Mouse (Mus musculus) neural tube, embryonic 13.5 days (tissue): ENCODE measurements at regions not wholly inside any gene's neighbourhood (a gene's known extent, or its start where the extent isn't known, plus 50 kb on each side); places are given as distances from the start of the nearest gene placed in this dataset.
A peak's percentile ranks its signal among the peaks of the same experiment; 100 is the strongest.

Experiments
- ATAC-seq: fragments of 200-750 bp; cut with Nextera tagmentation; 2 replicates; pipeline ENCODE4 v1.8.0; 2017; ENCODE audit warnings: low read depth, mild to moderate bottlenecking, moderate TSS enrichment, moderate library complexity
- H3K27ac ChIP-seq: fragments of 300-500 bp; sonication (generic); replicated peaks from 2 replicates; pipeline ENCODE4 v1.5.1; 2015; ENCODE audit warnings: moderate library complexity, mild to moderate bottlenecking, inconsistent platforms
- H3K27me3 ChIP-seq: fragments of 300-500 bp; sonication (generic); 2 replicates; pipeline ENCODE4 v1.6.1; 2015; ENCODE audit warnings: mild to moderate bottlenecking, inconsistent platforms
- H3K36me3 ChIP-seq: fragments of 300-500 bp; sonication (generic); 2 replicates; pipeline ENCODE4 v1.6.1; 2015; ENCODE audit warnings: mild to moderate bottlenecking, inconsistent platforms
- H3K4me1 ChIP-seq: fragments of 300-500 bp; sonication (generic); replicated peaks from 2 replicates; pipeline ENCODE4 v1.6.1; 2015; ENCODE audit warnings: inconsistent platforms
- H3K4me2 ChIP-seq: fragments of 300-500 bp; sonication (generic); 2 replicates; pipeline ENCODE4 v1.6.1; 2015; ENCODE audit warnings: inconsistent platforms, mild to moderate bottlenecking, moderate library complexity
- H3K4me3 ChIP-seq: fragments of 300-500 bp; sonication (generic); 2 replicates; pipeline ENCODE4 v1.5.1; 2015; ENCODE audit warnings: mild to moderate bottlenecking, inconsistent platforms
- H3K9ac ChIP-seq: fragments of 300-500 bp; sonication (generic); 2 replicates; pipeline ENCODE4 v1.6.1; 2015; ENCODE audit warnings: moderate library complexity, mild to moderate bottlenecking, inconsistent platforms
- H3K9me3 ChIP-seq: fragments of 300-500 bp; sonication (generic); 2 replicates; pipeline ENCODE4 v1.6.1; 2016; ENCODE audit warnings: inconsistent platforms
- WGBS: fragments of 180-500 bp; shearing (Covaris S2); methylation state at CpG from one replicate; pipeline ENCODE4 v1.1.7; 2015; 5-methylcytosine and 5-hydroxymethylcytosine counted together

- Histone ChIP-seq H3K4me2 (peak overlapping the region; percentile 27), H3K9me3 (no peaks in the 10 kb centered on the region), H3K27ac (peak overlapping the region; percentile 52), H3K4me1 (peaks cover 9% of the 10 kb centered on the region), H3K4me3 (no peak overlapping the region), H3K27me3 (no peaks in the 10 kb centered on the region), H3K36me3 (no peaks in the 10 kb centered on the region), H3K9ac (no peak overlapping the region)
- ATAC-seq: peak; percentile 86
- WGBS: 9% methylated on average over 8 of the region's 8 CpGs
Observed at GRCm38 (mm10) chr11:28697644-28698480, 113.7 kb upstream of the Ccdc85a start.

DNA sequence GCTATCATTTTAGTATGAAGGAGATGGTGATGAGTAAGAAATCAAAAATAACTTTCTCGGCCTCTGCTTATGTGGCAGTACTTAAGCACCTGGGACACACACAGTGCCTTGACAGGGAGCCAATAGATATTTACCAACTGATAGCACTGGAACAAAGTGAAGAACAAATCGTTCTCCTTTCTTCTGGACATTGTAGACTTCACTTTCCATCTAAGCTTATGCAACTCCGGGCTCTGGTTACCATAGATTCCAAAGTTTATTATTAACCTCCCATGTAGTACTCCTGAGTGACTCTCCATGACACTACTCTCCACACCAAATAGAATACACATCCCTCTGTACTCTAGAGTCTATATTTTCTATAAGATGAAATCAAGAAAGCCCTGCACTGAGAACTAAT lies 110.9 kb upstream of the Ccdc85a start:
- H3K4me2 ChIP-seq: no peak overlapping the region
- 83% methylated on average over 3 of the region's 3 CpGs for WGBS
- no peak overlapping the region for H3K27ac ChIP-seq
- no peak for ATAC-seq
- H3K4me3 ChIP-seq: no peak overlapping the region
- H3K4me1 ChIP-seq: peaks cover 9% of the 10 kb centered on the region
- H3K9ac ChIP-seq: no peak overlapping the region
- H3K9me3 ChIP-seq: no peaks in the 10 kb centered on the region
- no peaks in the 10 kb centered on the region for H3K36me3 ChIP-seq
- H3K27me3 ChIP-seq: no peaks in the 10 kb centered on the region

DNA sequence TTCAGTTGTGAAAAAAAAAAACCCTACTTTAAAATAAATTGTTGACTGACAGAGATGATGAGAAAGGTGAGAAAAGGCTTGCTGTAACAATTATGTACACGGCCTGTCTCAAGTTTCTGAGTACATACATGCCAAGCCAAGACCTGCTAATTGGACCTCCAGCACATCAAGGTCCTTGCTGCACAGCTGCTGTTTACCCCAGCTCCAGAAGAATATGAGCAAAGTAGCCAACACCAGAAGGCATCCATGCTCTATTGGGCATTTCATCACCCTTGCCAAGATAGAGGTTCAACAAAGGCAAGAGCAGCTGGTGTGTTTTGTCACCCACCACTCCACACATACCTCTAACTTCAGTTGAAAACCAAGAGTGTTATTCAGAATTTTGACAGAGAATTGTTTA lies 109.2 kb upstream of the Ccdc85a start:
- Histone ChIP-seq H3K4me3 (no peak overlapping the region), H3K9ac (no peak overlapping the region), H3K36me3 (no peaks in the 10 kb centered on the region), H3K4me2 (no peak overlapping the region), H3K27me3 (no peaks in the 10 kb centered on the region), H3K27ac (peak overlapping the region; percentile 69), H3K4me1 (peaks cover 9% of the 10 kb centered on the region), H3K9me3 (no peaks in the 10 kb centered on the region)
- no peak for ATAC-seq
- 52% methylated on average over 1 of the region's 1 CpGs for whole genome bisulfite sequencing

DNA sequence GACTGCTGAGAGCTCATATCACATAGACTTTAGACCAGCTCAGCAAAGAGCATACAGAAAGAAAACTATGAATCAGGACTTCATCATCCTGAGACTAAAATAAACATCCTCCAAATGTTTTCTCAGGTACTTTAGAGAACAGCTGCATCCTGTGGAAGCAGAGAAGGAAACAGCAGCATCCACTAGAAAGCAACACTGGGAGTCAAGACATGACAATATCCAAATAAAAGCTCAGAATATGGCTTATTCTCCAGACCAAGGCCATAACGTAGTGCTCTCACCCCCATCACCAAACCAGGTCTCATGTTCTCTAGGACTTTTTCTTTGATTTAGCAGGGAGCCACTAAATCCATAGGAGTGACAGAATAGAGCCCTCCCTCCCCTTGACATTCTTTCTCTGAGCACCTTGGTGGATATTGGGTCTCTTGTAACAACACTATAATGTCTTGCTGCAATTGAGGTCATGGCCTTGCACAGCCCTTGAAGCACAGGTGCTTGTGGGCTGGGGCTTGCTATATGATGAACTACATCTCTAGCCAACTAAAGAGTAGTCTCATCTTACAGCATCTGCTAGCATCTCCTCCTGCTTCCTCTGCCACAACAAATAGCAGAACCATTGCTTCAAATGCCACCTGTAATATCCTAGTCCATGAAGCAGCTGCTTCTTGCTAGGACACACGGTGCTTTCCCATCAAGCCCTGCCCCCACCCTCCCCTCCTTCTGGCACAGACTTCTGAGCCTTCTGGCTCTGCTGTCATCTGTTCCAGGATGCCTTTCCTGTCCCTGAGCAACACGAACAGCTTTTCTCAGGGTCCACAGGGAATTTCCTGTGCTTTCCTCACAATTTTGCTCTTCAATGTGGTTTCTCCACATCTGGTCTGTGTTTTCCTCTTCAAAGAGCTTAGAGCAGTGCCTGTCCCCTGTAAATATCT lies 108.4 kb upstream of the Ccdc85a start:
- ATAC-seq: peak; percentile 62; the same call in 1 of the 2 replicates
- WGBS: 35% methylated on average over 3 of the region's 3 CpGs
- no peak overlapping the region for H3K4me2 ChIP-seq
- H3K4me1 ChIP-seq: peaks cover under 1% of the 10 kb centered on the region
- no peaks in the 10 kb centered on the region for H3K36me3 ChIP-seq
- no peaks in the 10 kb centered on the region for H3K9me3 ChIP-seq
- H3K4me3 ChIP-seq: no peak overlapping the region
- no peaks in the 10 kb centered on the region for H3K27me3 ChIP-seq
- peak overlapping the region; percentile 59 for H3K27ac ChIP-seq
- no peak overlapping the region for H3K9ac ChIP-seq

GRCm38 (mm10) chr11:28688436-28688835 lies 104.3 kb upstream of the Ccdc85a start:
- ATAC-seq: no peak
- Histone ChIP-seq H3K4me3 (no peak overlapping the region), H3K4me2 (no peak overlapping the region)

GRCm38 (mm10) chr11:28685407-28685806 lies 101.3 kb upstream of the Ccdc85a start:
- H3K27ac ChIP-seq: no peak overlapping the region
- no peaks in the 10 kb centered on the region for H3K9me3 ChIP-seq
- H3K27me3 ChIP-seq: no peaks in the 10 kb centered on the region
- no peaks in the 10 kb centered on the region for H3K36me3 ChIP-seq
- H3K9ac ChIP-seq: no peak overlapping the region
- H3K4me1 ChIP-seq: no peaks in the 10 kb centered on the region
- H3K4me2 ChIP-seq: no peak overlapping the region
- ATAC-seq: no peak
- H3K4me3 ChIP-seq: no peak overlapping the region

More at GRCm38 (mm10) chr11:28688436-28688835, 104.3 kb upstream of the Ccdc85a start:
- 66% methylated on average over 1 of the region's 1 CpGs for WGBS
- H3K27me3 ChIP-seq: no peaks in the 10 kb centered on the region
- no peak overlapping the region for H3K9ac ChIP-seq
- no peaks in the 10 kb centered on the region; the same call in 1 of the 2 replicates for H3K4me1 ChIP-seq
- no peaks in the 10 kb centered on the region for H3K9me3 ChIP-seq
- H3K36me3 ChIP-seq: no peaks in the 10 kb centered on the region
- no peak overlapping the region for H3K27ac ChIP-seq

DNA sequence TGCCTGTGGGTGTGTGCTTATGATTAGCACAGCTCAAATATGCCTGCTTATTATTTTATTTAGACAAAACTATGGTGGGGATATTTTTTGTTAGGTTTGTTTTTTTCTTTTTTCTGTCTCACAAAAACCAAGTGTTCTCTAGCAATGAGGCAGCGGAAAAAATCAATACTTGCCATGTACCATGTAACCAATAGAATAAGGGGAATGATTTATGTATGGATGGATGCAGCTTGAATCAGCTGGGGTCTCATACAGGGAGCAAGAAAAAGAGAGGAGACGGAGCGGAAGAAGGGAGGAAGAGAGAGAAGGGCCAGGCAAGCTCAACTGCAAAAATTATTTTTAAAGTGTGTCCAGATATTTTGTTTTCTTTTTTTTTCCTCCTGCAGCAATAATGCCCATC lies 97.2 kb upstream of the Ccdc85a start:
- 0 out of 2 replicates have a peak overlapping the region, but pooled peaks have one; percentile 9 for H3K4me2 ChIP-seq
- 38% methylated on average over 3 of the region's 3 CpGs for WGBS
- H3K9me3 ChIP-seq: no peaks in the 10 kb centered on the region
- H3K4me3 ChIP-seq: no peak overlapping the region
- H3K27ac ChIP-seq: no peak overlapping the region
- no peaks in the 10 kb centered on the region for H3K27me3 ChIP-seq
- H3K9ac ChIP-seq: no peak overlapping the region
- H3K4me1 ChIP-seq: no peaks in the 10 kb centered on the region
- H3K36me3 ChIP-seq: no peaks in the 10 kb centered on the region
- ATAC-seq: no peak

DNA sequence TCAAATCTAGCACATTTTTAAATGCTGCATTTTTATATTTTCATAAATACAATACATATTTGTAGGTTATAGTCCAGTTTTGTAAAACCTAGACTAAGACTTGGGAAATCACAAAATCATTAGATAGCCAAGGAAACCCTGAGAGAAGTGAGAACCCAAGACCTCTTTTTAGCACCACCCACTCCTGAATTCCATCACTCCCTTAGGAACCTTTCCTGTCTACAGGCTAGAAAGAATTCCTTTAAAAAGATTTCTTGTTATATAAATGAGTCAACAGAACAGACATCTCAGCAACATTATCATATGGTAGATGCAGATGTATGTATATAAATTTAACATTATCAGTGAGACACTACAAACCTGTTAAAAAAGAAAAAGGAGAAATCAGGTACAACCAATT lies 86.6 kb upstream of the Ccdc85a start:
- ATAC-seq: no peak
- H3K9ac ChIP-seq: no peak overlapping the region
- H3K4me3 ChIP-seq: no peak overlapping the region
- H3K4me2 ChIP-seq: no peak overlapping the region
- no peaks in the 10 kb centered on the region for H3K9me3 ChIP-seq
- H3K36me3 ChIP-seq: no peaks in the 10 kb centered on the region
- no peaks in the 10 kb centered on the region for H3K4me1 ChIP-seq
- no peaks in the 10 kb centered on the region for H3K27me3 ChIP-seq
- no peak overlapping the region for H3K27ac ChIP-seq

GRCm38 (mm10) chr11:28669359-28669758 lies 85.2 kb upstream of the Ccdc85a start:
- no peak for ATAC-seq
- no peak overlapping the region for H3K4me3 ChIP-seq
- no peaks in the 10 kb centered on the region for H3K9me3 ChIP-seq
- H3K4me2 ChIP-seq: no peak overlapping the region
- H3K36me3 ChIP-seq: no peaks in the 10 kb centered on the region
- no peak overlapping the region for H3K9ac ChIP-seq
- no peak overlapping the region for H3K27ac ChIP-seq
- 88% methylated on average over 4 of the region's 4 CpGs for WGBS
- no peaks in the 10 kb centered on the region for H3K27me3 ChIP-seq
- H3K4me1 ChIP-seq: no peaks in the 10 kb centered on the region

DNA sequence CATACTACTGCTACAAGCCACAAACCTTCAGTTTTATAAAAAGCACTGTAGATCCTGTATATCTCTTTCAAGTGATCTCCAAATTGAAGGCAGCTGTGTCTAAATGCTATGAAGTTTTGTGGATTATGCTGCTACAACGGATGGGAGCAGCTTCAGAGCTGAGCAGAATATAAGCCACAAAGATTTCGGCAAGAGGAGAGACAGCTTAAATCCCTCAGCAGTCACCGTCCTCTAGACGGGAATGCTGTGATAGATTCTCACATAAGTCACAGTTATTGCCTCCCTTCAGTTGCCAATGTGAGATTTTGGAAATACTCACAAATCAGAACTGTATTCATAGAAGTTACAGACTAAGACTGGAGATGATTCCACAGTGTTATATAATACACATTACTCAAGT lies 76.3 kb upstream of the Ccdc85a start:
- H3K36me3 ChIP-seq: no peaks in the 10 kb centered on the region
- H3K4me3 ChIP-seq: no peak overlapping the region
- H3K27ac ChIP-seq: no peak overlapping the region
- no peaks in the 10 kb centered on the region for H3K9me3 ChIP-seq
- no peak overlapping the region for H3K9ac ChIP-seq
- ATAC-seq: no peak
- no peak overlapping the region for H3K4me2 ChIP-seq
- H3K4me1 ChIP-seq: no peaks in the 10 kb centered on the region
- WGBS: 75% methylated on average over 4 of the region's 4 CpGs
- no peaks in the 10 kb centered on the region for H3K27me3 ChIP-seq

- ATAC-seq: peak; percentile 56; the same call in 1 of the 2 replicates
- H3K4me1 ChIP-seq: no peaks in the 10 kb centered on the region
- no peaks in the 10 kb centered on the region for H3K27me3 ChIP-seq
- no peaks in the 10 kb centered on the region for H3K9me3 ChIP-seq
- 88% methylated on average over 12 of the region's 12 CpGs for WGBS
- H3K36me3 ChIP-seq: no peaks in the 10 kb centered on the region
- H3K4me2 ChIP-seq: no peak overlapping the region
- H3K27ac ChIP-seq: no peak overlapping the region
- no peak overlapping the region for H3K4me3 ChIP-seq
- H3K9ac ChIP-seq: no peak overlapping the region
Observed at GRCm38 (mm10) chr11:28655169-28655846, 71.2 kb upstream of the Ccdc85a start.

DNA sequence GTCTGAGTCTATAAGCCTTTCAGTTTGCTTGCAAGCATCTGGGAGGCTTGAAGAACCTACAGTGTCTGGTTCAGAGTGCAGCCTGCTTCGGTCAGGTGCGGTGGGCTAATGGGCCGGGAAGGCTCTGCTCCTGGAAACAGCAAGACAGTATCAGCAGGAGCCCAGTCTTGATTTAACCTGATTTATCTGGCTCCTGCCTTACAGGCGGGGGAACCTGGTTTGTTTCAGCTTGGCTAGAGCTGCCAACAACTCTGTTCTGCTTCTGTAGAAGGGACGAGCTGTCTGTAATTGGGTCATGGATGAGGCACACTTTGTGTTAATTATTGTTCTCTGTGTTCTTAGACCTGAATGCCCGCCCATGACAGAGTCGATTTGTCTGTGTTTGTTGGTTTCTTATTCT lies 65.3 kb upstream of the Ccdc85a start:
- 82% methylated on average over 7 of the region's 7 CpGs for WGBS
- Histone ChIP-seq H3K36me3 (no peaks in the 10 kb centered on the region), H3K9ac (no peak overlapping the region), H3K9me3 (no peaks in the 10 kb centered on the region), H3K4me1 (no peaks in the 10 kb centered on the region), H3K4me2 (no peak overlapping the region), H3K4me3 (no peak overlapping the region), H3K27me3 (no peaks in the 10 kb centered on the region), H3K27ac (no peak overlapping the region)
- ATAC-seq: no peak
